Mouse (Mus musculus): Measurements from ENCODE around the gene Pde4d.

Pde4d gene

DNA sequence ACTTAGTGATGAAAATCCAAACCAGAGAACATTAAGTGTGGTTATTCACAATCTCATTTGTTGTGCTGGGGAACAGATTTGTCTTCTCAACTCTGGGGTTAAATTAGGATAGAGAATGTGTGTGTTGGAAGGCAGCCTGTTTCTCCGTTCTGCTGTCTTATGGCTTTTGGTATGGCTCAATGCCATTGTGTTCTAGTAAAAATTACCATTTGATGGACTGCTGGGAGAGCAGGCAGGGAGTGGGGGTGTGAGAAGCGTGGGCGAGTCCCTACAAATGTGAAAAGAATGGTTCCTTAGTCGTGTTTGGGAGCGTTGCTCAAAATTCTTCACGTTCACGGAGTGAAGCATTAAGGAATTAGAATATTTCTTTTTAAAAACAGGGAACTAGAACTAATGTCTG, 597.4 kb downstream of the Pde4d start:
- no peak for DNase-seq (ENCODE audit: low spot score)

DNA sequence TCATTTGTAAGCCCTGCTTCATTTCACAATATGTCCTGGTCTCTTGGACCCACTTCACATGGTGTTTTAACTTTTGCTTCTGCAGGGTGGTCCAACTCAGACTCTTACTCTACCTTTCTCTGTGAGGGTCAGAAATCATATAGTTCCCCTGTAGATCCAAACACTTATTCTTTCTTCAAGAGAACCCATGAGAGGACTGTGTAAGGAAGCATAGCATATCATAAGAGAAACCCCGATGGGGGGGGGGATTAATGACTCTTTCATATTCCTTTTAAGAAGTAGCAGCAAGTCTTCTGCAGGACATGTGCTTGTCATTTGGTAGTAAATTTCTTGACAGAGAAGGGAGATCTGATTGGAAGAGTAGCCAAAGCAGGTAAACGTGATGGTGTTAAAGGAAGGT, 603.1 kb downstream of the Pde4d start:
- no peak for DNase-seq (ENCODE audit: low spot score)

DNA sequence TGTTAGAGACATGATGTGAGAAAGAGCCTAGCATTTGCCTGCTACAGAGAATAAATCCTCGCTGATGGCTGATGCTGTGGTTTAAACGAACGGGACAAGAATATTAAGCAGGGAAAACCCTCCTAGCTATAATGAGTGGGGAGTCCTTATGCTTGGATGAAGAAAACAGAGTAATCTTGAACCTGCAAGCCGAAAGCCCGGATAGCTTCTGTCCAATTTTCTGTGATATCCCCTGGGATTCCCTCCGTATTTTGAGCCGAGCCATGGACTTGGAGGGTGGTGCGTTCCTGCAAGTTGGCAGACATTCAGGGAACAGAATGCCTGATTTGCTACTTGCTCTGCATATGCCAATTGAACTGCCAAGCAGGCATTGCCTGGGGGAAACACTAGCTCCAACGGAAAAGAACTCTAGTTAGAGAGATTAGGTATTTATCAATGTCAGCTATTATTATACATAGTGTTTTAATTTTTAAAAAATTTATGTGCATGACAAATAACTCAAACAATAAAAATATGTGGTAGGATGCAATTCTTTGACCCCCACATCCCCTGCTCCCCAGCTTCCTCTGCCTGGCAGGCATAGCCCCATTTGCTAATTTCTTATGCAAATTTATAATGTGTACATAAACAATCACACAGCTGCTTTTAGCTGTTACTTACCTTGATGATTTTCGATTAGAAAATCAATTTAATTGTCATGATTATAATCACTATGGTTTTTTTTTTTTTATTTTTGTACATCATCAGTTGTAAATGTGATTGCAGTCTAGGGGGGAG, 603.7 kb downstream of the Pde4d start:
- DNase-seq (ENCODE audit: low spot score): no peak

DNA sequence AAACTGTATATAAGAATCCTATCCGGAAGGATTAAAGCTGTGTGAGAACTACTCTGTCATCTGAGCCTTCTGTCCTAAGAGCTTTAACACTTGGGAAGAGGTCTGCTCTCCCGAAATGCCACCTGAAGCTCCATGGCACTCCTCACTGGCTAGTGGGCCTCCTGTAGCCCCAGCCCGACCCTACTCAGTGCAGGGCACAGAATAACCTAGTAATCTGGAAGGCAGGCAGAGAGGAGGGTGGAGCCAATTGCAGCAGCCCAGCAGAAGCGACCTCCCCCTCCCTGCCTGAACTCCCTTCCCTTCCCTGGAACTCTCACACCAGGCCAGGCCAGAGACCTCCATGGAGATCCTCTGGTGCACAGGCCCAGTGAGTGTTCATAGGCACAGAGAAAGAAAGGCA, 608.3 kb downstream of the Pde4d start:
- DNase-seq (ENCODE audit: low spot score): no peak

DNA sequence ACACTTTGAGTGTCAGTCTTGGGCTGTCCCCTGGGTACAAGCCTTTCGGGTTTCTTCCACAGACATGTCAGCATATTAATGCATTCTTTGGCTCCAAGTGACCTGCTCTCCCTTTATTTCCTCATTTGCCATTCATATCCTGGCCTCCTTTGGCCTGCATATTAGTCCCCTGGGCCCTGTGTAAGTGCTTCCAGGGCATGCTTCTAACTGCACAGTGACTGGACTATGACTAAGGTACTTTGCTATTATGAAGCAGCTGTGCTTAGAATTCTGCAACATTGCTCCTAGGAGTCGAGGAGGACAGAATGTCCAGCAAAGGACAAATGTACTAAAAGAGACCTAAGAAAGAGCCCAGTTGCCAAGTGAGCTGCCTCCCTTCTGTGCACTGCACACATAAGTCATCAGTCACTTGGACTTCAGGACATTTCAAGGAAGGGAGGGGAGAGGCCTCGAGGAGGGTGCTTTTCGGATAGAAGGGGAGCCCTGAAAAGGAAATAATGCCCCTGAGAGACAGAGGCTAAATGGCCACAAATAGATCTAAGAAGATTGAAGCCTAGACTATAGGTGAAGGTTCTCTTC, 616.9 kb downstream of the Pde4d start:
- no peak for DNase-seq (ENCODE audit: low spot score)

DNA sequence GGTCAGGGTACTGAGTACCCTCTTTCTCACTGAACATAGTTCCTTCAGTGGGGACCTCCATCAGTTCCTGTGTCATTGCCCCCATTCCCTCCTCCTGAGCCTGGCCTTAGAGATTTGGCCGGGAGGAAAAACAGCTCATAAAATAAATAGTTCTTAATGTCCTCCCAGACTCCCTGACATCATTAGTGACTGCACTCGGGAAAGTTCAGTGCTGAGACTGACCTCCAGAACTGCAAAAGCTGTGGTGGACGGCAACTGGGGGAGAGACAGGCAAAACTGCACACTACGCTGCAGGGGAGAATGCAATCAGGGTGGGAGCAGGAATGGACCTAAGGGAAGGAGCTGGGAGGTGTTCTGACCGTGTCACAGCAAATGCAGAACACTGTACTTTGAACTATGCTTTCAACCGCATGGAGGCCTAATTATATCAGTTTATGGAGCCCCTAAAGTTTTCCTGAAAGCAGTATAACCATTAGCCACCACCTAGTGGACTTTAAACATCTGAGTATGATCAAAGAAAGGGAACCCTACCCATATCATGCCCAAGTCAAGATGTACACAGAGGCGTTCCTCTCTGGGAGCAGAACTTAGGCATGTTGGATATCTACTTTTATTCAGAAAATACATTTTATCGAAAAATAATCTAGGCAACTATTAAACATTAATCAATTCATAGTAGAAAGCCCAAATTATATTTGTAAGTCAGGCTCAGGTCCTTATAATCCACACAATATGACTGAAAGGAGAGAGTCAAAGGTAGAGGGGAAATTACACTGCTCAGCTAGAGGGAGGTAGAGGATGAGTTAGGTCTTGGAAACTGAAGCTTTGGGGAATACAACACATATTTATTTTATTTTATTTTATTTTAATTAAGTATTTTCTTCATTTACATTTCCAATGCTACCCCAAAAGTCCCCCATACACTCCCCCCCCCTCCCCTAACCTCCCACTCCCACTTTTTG, 618.8 kb downstream of the Pde4d start:
- DNase-seq (ENCODE audit: low spot score): no peak

DNA sequence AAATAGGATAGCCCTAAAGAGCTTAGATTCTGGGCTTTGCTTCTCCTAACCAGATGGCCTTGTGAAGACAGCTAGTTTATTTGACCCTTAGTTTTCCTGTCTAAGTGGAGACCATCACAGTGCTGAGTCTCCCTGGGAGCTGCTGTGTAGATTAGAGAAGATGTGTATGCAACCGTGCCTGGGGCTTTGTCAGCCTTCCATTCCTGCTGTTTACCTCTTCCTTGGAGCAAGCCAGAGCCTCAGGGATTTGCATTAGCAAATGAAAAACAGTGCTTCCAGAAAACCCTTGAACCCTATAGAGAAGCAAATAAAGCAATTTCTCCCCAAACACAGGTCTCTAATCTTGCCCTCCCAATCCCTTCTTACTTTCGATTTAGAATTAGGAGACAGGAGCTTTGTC, 623.6 kb downstream of the Pde4d start:
- DNase-seq (ENCODE audit: low spot score): no peak

DNA sequence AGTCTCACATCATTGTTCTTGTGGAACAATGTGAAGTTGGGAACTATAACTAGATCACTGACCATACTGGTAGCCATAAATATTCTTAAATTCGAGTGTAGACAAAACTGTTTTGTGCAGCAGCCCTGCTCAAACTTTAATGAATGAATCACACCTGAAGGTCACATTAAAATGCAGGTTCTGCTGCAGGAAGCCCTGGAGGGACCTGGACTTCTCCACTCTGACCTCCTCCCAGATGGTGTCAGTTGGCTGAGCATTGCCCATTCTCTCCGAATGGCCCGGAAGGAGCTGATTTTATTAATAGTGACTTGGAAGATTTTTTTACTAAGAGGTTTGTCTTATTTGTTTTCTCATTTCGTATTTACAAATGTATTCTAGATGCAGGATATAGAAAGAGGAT, 624.3 kb downstream of the Pde4d start:
- DNase-seq (ENCODE audit: low spot score): no peak

DNA sequence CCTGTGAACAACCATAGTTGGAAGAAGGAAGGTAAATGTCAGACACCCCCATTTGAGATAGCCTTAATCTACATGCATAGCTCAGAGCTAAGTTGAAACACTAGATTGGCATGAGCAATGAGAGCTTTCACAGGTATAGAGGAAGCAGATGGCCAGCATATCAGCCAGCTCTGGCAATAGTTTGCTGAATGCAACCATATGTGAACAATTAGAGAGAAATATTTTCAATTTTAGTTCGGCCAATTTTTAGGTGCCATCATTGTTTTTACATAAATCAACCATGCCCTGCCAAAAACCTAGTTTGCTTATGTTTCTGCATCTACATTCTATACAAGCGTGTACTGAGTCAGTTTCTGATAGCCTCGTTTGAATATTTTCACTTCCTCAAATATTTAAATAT, 642.9 kb downstream of the Pde4d start:
- DNase-seq (ENCODE audit: low spot score): no peak

DNA sequence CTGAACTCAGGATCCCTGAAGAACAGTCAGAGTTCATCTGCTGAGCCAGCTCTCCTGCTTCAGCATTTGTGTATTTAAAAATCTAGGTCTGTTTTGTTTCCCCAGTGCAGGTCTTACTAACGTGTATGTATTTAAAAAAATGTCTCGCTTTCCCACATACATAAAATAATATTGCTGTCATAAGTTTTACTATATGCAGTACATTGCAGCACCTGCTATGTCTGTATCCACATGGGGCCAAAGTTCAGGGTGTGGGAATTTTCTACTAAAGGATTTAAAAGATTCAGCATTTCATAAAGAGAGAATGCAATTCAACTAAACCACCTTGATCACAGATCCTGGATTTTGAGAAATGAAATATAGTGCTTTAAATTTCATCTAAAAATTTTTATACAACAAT, 646.9 kb downstream of the Pde4d start:
- DNase-seq (ENCODE audit: low spot score): no peak

DNA sequence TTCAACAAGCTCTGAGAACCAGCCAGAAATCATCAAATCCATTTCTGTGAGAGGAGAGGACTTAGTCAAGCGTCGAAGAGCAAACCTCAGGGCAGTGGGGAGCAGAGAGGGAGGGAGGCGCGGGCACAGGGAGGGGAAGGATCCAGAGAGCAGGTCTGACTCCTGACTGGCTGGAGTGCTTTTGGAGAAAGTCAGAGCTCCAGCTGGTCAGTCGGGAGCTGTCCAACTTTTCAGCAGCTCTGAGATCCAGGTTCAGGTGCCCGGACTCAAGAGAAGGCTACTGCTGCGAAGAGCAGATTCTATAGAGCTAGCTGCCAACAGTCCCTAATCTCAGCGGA, 666.2 kb downstream of the Pde4d start:
- peak; percentile 47 for DNase-seq (ENCODE audit: low spot score)

DNA sequence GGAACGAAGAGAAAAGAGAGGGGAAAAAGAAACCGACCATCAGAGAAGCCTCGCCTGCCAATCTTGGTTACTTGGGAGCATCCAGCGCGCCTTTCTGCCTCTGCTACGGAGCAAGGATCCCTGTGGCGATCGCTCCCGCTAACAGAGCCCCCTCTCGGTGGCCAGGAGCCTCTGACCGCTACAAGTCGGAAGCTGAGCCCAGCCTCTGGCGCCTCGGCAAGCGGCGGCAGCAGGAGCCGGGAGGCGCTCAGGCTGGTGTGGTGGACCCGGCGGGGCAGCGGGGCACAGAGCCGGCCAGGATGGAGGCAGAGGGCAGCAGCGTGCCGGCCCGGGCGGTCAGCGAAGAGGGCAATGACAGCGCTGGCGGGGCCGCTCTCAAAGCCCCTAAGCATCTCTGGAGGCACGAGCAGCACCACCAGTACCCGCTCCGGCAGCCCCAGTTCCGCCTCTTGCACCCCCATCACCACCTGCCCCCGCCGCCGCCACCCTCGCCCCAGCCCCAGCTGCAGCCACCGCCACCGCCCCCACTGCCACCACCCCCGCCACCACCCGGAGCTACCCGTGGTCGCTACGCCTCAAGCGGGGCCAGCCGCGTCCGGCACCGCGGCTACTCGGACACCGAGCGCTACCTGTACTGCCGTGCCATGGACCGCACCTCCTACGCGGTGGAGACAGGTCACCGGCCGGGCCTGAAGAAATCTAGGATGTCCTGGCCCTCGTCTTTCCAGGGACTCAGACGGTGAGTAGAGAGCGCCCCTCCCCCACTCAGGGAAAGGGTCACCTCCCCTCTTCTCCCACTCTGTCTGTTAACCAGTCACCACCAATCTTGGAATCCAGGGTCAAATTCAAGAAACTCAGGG, 666.8 kb downstream of the Pde4d start:
- peak; percentile 3 for DNase-seq (ENCODE audit: low spot score)

DNA sequence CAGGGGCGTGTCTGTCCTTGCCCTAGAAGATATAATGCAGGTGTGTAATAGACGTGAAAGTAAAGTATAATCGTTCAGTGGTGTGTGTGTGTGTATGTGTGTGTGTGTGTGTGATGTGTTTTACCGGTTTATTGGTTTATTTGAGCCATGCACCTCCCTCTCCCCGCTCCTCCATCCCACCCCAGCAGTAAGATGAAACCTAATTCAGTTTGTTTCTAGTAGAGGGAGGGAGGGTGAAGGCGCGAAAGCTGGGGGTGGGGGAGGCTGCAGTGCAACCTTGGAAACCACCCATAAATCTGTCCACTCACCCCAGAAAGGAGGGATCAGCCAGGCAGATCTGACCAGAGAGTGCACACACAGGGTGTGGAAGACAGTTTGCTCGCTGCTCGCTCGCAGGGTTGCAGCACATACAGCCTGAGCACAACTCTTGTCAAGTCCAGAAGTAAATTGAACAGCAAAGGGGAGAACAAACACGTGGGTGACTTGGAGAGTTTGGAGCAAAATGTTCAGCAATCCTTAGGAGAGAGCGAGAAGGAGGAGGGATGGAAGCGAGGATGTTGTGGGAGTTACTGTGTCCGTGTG, 667.6 kb downstream of the Pde4d start:
- no peak for DNase-seq (ENCODE audit: low spot score)

DNA sequence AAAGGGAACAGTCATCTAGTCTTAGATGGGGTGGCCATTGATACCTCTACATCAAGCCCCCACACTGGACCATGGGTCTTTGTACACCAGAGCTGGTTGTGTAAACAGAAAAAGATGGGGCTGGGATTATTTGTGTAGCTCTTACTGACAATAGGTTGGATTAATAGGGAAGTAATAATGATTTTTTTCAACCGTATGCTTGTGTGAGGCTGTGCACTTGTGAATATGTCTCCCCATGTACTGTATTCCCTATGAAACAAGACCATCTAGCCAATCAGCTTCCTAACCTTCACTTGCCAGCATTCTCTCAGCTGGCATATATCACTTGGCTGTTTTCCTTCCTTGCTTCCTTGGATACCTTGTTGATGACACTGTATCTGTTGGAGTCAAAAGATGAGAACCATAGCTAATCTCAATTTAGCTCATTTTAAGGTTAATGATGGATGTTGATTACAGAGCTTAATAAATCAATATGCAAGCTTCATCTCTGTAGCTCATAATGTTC, 668.6 kb downstream of the Pde4d start:
- no peak for DNase-seq (ENCODE audit: low spot score)

DNA sequence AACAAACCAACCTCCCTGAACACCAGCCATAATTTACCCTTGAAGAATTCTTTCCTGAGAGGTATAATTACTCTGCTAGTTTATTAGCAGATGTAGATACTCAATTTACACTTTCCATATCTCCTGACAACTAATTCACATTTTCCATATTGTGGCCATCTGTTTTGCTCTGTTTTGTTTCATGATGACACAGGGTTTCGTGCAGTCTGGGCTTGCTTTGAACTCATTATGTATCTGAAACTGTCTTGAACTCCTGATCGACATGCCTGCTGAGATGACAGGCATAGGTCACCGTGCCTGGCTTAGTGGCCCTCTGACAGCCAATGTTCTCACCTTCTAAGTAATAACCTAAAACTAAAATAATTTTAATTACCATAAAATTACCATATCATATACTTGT, 672.1 kb downstream of the Pde4d start:
- no peak for DNase-seq (ENCODE audit: low spot score)

DNA sequence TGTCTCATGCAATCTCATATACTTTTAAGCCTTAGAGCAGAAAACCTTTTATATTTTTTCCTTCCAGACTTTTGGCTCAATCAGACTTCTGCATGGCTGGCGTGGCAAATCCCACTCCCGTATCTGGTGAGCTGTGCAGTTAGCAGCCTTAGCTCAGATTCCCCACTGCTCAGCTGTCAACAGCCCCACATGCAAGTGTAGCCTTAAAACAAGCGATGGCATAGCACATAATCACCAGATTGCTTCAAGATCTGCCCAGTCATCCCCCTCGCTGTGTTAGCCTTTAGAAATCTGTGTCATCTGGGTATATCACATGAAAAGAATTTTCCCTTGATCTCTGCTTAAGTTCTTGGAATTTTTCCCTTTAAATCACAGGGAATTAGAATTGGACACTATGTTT, 686.7 kb downstream of the Pde4d start:
- DNase-seq (ENCODE audit: low spot score): no peak

DNA sequence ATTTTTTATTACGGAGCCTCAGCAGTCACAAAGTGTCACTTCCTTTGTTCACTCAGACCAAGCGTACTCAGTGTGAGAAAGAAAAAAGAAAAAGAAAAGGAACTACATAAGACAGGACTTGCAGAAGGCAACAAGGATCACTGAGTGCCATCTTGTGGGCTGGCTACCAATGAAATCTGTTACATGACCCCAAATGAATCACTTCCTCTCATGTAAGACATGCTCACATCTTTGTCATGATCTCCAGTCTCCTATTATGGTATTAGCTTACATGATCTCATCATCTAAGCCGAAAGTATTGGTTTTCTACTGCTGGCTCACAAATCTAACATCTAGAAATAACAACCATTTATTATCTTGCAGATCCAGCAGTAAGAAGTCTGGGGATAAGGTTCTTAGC, 709.0 kb downstream of the Pde4d start:
- no peak for DNase-seq (ENCODE audit: low spot score)

DNA sequence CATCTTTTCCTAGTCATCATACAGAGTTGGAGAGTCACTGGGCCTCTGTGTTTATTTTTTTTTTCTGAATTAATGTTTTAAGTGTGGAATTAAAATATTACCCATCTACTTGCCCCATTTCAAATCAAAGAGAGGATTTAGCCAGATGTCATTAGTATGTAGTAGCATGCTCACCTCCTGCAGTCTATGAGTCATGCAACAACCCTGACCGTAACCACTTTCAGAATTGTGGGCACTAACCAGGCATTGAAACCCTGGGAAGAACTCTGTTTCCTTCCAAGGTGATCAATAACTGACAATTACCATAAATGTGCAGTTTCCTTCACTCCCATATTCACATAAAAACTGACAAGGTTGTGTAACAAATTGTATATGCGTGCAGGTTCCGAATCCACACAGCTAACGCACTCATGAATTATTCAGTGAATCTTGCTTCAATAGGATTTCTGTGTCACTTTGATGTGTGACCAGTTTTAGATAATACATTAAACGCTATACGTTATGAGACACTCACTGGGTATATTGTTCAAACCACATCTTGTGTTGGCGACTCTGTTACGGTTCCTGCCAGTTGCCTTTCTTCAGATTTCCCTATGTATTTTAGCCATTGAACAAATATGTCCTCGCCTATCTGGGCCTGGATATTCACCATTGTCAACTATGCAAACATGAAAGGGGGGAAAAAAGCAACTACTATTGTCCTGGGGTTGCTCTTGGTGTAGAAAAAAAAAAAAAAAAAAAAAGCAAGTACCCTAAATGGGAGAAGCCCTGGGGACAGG, 719.0 kb downstream of the Pde4d start:
- no peak for DNase-seq (ENCODE audit: low spot score)

DNA sequence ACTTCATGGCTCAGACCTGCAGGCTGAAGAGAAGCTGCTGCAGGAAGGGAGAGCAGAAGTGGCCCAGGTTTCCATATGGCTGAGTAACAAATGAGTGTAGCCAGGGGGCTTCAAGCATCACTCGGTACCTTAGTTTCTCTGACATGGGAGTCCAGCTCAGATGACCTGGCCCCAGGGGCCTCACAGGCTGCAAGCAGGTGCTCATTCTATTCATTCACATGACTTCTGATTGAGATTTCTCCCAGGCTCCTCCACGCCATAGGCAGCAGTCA, 719.5 kb downstream of the Pde4d start:
- no peak for DNase-seq (ENCODE audit: low spot score)

DNA sequence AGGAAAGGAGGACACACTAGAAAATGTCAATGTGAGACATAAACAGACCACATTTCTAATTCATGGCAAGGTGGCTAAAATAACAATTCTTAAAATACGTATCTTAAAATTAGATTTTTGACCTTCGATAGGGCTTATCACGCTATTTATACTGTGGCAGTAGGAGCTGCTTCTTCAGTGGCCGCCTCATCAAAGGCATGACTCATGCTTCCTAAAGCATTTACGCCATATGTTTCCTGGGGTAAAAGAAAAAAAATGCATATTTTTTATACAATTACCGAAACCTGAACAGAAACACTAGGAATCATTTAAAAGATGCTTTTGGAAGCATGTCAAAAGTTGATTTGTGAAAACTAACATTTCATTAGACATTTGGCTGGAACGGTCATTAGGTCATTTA, 721.9 kb downstream of the Pde4d start:
- no peak for DNase-seq (ENCODE audit: low spot score)

DNA sequence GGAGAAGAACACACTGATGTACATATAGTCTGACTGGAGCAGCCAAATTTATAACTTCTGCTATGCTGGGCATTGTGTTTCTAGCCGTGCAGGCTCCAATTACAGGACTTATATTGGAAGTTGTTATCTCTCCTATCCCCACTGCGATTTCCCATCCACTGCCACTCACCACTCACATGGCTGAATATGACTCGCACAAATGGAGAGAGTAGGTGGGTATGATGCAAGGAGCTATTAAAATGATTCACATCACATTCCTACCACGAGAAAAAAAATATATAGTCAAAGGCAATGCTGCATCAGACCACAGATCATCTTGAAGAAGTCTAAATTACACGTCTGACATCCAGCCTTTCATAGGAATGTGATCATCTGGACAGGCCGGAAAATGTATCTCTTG, 725.5 kb downstream of the Pde4d start:
- no peak for DNase-seq (ENCODE audit: low spot score)

Data from urinary bladder, postnatal 14 days (tissue).